Mouse (Mus musculus) layer of hippocampus, postnatal 36 days (tissue): Measurements from ENCODE around the gene Crmp1. TPM values are rescaled to one million over a fixed set of nuclear protein-coding genes. Genes with fewer than 3 reads are reported as not detected.

Experiments
- DNase-seq, 2 experiments: peaks; one replicate each; pipeline ENCODE4 v3.0.0; 2022
- total RNA-seq, 2 experiments: library from RNA; stranded (reverse); gene quantifications; 2 replicates each; pipeline ENCODE4 v1.2.3; 2021

Gene Crmp1
- 100 to 1,000 TPM; 239 to 241 TPM for total RNA-seq

- peak; percentile 80 to 82 for DNase-seq
These were observed at the start of gene Crmp1 for GRCm38 (mm10) chr5:37241651-37242151. Gene Crmp1 (plus strand): TSS chr5:37241940.

- DNase-seq, result no peak
These were observed 45.5 kb upstream of the Crmp1 start for GRCm38 (mm10) chr5:37196196-37196595.

- no peak for DNase-seq
These were observed 45.0 kb upstream of the Crmp1 start for GRCm38 (mm10) chr5:37196666-37197250.

- no peak for DNase-seq
These were observed 44.3 kb upstream of the Crmp1 start for GRCm38 (mm10) chr5:37197423-37197822.

GRCm38 (mm10) chr5:37198011-37198688 lies 43.6 kb upstream of the Crmp1 start:
- no peak for DNase-seq

GRCm38 (mm10) chr5:37202285-37202684 lies 39.5 kb upstream of the Crmp1 start:
- no peak for DNase-seq

GRCm38 (mm10) chr5:37204886-37205285 lies 36.9 kb upstream of the Crmp1 start:
- peak in 1 of 2 experiments; percentile 32 for DNase-seq

GRCm38 (mm10) chr5:37205420-37205819 lies 36.3 kb upstream of the Crmp1 start:
- no peak for DNase-seq

- no peak for DNase-seq
These were observed 35.4 kb upstream of the Crmp1 start for GRCm38 (mm10) chr5:37206364-37206763.

- DNase-seq, result peak in 1 of 2 experiments; percentile 24
These were observed 28.6 kb upstream of the Crmp1 start for GRCm38 (mm10) chr5:37212938-37213708.

GRCm38 (mm10) chr5:37213709-37214103 lies 28.0 kb upstream of the Crmp1 start:
- DNase-seq, result no peak

GRCm38 (mm10) chr5:37214614-37215013 lies 27.1 kb upstream of the Crmp1 start:
- DNase-seq, result no peak

GRCm38 (mm10) chr5:37215276-37215675 lies 26.5 kb upstream of the Crmp1 start:
- DNase-seq, result no peak

- no peak for DNase-seq
These were observed 22.1 kb upstream of the Crmp1 start for GRCm38 (mm10) chr5:37219615-37220014.

GRCm38 (mm10) chr5:37220575-37220974 lies 21.2 kb upstream of the Crmp1 start:
- DNase-seq, result no peak

- no peak for DNase-seq
These were observed 20.2 kb upstream of the Crmp1 start for GRCm38 (mm10) chr5:37221563-37221962.

- no peak for DNase-seq
These were observed 19.4 kb upstream of the Crmp1 start for GRCm38 (mm10) chr5:37222316-37222715.

- no peak for DNase-seq
These were observed 16.0 kb upstream of the Crmp1 start for GRCm38 (mm10) chr5:37225708-37226107.

- no peak for DNase-seq
These were observed 13.6 kb upstream of the Crmp1 start for GRCm38 (mm10) chr5:37227956-37228680.

- no peak for DNase-seq
These were observed 12.8 kb upstream of the Crmp1 start for GRCm38 (mm10) chr5:37228894-37229293.

GRCm38 (mm10) chr5:37233010-37233557 lies 8.7 kb upstream of the Crmp1 start:
- peak; percentile 36 to 63 for DNase-seq

GRCm38 (mm10) chr5:37238654-37239053 lies 3.1 kb upstream of the Crmp1 start:
- no peak for DNase-seq
